Mouse (Mus musculus) frontal cortex, postnatal 25 days (tissue): ENCODE results near the gene Defb19.
A peak's percentile ranks its signal among the peaks of the same experiment; 100 is the strongest.

Source experiments
- DNase-seq, 2 experiments: peaks; one replicate each; pipeline ENCODE4 v3.0.0; 2022; ENCODE audit warnings: low spot score in 2 of 2

Gene Defb19

GRCm38 (mm10) chr2:152580107-152580506 is at the start of gene Defb19:
Gene Defb19, minus strand, starts transcription at chr2:152580312.
- no peak for DNase-seq

- DNase-seq, result no peak
These were observed 49.8 kb upstream of the Defb19 start for GRCm38 (mm10) chr2:152629904-152630303.

- DNase-seq, result no peak
These were observed 49.1 kb upstream of the Defb19 start for GRCm38 (mm10) chr2:152629239-152629638.

GRCm38 (mm10) chr2:152628066-152628465 is 48.0 kb upstream of the Defb19 start:
- DNase-seq, result no peak

- no peak for DNase-seq
These were observed 46.9 kb upstream of the Defb19 start, which contains the start of gene Rem1 for GRCm38 (mm10) chr2:152626774-152627591. Gene Rem1, plus strand, starts transcription at chr2:152626951.

GRCm38 (mm10) chr2:152625256-152625655 is 45.1 kb upstream of the Defb19 start:
- no peak for DNase-seq

- no peak for DNase-seq
These were observed 44.5 kb upstream of the Defb19 start for GRCm38 (mm10) chr2:152624566-152624965.

GRCm38 (mm10) chr2:152622953-152623352 is 42.8 kb upstream of the Defb19 start, which contains the start of gene Defb25:
Gene Defb25, minus strand, starts transcription at chr2:152623053.
- DNase-seq, result no peak

- no peak for DNase-seq
These were observed 42.0 kb upstream of the Defb19 start for GRCm38 (mm10) chr2:152622151-152622550.

GRCm38 (mm10) chr2:152620367-152621134 is 40.4 kb upstream of the Defb19 start:
- DNase-seq, result no peak

GRCm38 (mm10) chr2:152617374-152617773 is 37.3 kb upstream of the Defb19 start:
- DNase-seq, result no peak

GRCm38 (mm10) chr2:152616470-152616869 is 36.4 kb upstream of the Defb19 start:
- DNase-seq, result no peak

- DNase-seq, result peak in 1 of 2 experiments; percentile 33
These were observed 35.5 kb upstream of the Defb19 start for GRCm38 (mm10) chr2:152615563-152615962.

- no peak for DNase-seq
These were observed 32.1 kb upstream of the Defb19 start for GRCm38 (mm10) chr2:152612193-152612592.

GRCm38 (mm10) chr2:152608719-152609118 is 28.6 kb upstream of the Defb19 start:
- DNase-seq, result no peak

GRCm38 (mm10) chr2:152607746-152608145 is 27.6 kb upstream of the Defb19 start:
- DNase-seq, result no peak

- DNase-seq, result no peak
These were observed 23.9 kb upstream of the Defb19 start, which contains the start of gene Defb36 for GRCm38 (mm10) chr2:152604057-152604456. Gene Defb36, plus strand, starts transcription at chr2:152604327.

GRCm38 (mm10) chr2:152601275-152601960 is 21.3 kb upstream of the Defb19 start:
- no peak for DNase-seq

- no peak for DNase-seq
These were observed 20.0 kb upstream of the Defb19 start for GRCm38 (mm10) chr2:152600076-152600475.

GRCm38 (mm10) chr2:152599299-152599698 is 19.2 kb upstream of the Defb19 start, which contains the start of gene Defb45:
Gene Defb45, minus strand, starts transcription at chr2:152599399.
- DNase-seq, result no peak

GRCm38 (mm10) chr2:152589021-152589420 is 8.9 kb upstream of the Defb19 start:
- no peak for DNase-seq

- no peak for DNase-seq
These were observed 8.3 kb upstream of the Defb19 start for GRCm38 (mm10) chr2:152588450-152588849.
